Mouse (Mus musculus) spleen, adult 2 months (tissue): ENCODE data around the gene Zfp972. TPM values are rescaled to one million over a fixed set of nuclear protein-coding genes. Genes with fewer than 3 reads are reported as not detected.
"Not testable (repeated sequence)": the region's sequence is repeated elsewhere in the genome, so short reads cannot be mapped to it uniquely, and the experiment has no call there.

ENCODE experiments used
- DNase-seq, 2 experiments: peaks; one replicate each; pipeline versions ENCODE4 v3.0.0 to v3.0.0-alpha.2; 2012 to 2021; ENCODE audit warnings: low spot score in 2 of 2, low read depth in 1 of 2
- H3K27ac ChIP-seq: fragments of 200-500 bp; 2 replicates; pipeline ENCODE4 v1.5.1; 2012; ENCODE audit warnings: low read length, inconsistent platforms; ENCODE audit not compliant: insufficient read depth
- H3K27me3 ChIP-seq: fragments of 200-500 bp; 2 replicates; pipeline ENCODE4 v1.6.1; 2012; ENCODE audit warnings: mild to moderate bottlenecking, moderate library complexity, low read length, inconsistent platforms; ENCODE audit not compliant: control insufficient read depth, insufficient read depth
- H3K36me3 ChIP-seq: fragments of 200-500 bp; 2 replicates; pipeline ENCODE4 v1.6.1; 2012; ENCODE audit warnings: mild to moderate bottlenecking, low read length, inconsistent platforms; ENCODE audit not compliant: control insufficient read depth, insufficient read depth
- H3K4me1 ChIP-seq: fragments of 200-500 bp; 2 replicates; pipeline ENCODE4 v1.6.1; 2011; ENCODE audit warnings: inconsistent platforms; ENCODE audit not compliant: control insufficient read depth, insufficient read depth, insufficient read length
- H3K4me3 ChIP-seq: fragments of 200-500 bp; 2 replicates; pipeline ENCODE4 v1.5.1; 2011; ENCODE audit warnings: mild to moderate bottlenecking, inconsistent platforms; ENCODE audit not compliant: insufficient read depth, insufficient read length; ENCODE audit errors: extremely low read depth
- WGBS: fragments of 180-500 bp; shearing (Covaris S2); methylation state at CpG from one replicate; pipeline ENCODE4 v1.1.7; 2018; 5-methylcytosine and 5-hydroxymethylcytosine counted together
- polyA plus RNA-seq: library from polyadenylated mRNA; depleted of rRNA; stranded (reverse); fragments of >200 nt; gene quantifications from 2 replicates; pipeline ENCODE4 v1.2.3, GENCODE M21; 2012; rRNA removed

The Zfp972 gene
- polyA plus RNA-seq: not detected in 2 replicates

DNA sequence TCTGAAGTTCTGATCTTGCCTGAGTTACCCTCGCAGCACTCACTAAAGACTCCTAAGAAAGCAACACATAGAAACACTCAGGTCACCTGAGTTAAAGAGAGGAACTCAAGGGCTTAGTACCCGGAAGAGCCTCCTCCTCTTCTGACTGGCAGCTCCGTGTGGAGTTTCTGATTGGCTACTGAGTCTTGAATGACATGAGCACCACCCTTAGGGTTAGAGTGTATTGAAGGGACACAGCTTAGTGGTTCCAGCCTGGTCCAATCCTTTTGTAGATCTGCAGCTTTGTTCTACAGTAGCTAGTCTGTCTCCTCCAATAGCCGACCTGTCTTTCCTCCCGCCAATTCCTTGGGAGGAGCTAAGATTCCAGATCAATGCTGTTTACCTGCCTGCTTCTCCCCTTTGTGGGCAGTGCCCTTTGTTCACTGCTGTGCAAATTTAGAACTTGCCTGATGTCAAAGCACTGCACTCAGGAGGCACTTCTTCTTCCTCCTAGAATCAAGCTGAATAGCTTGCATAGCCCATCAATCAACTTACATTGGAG is at the start of gene Zfp972:
Gene Zfp972, minus strand, starts transcription at position 51 of the 541 bp plus-strand sequence.
- not testable (repeated sequence) for H3K4me1 ChIP-seq, H3K36me3 ChIP-seq, H3K27me3 ChIP-seq, H3K4me3 ChIP-seq, H3K27ac ChIP-seq, DNase-seq
- 64% methylated on average over 4 of the region's 5 CpGs for WGBS

DNA sequence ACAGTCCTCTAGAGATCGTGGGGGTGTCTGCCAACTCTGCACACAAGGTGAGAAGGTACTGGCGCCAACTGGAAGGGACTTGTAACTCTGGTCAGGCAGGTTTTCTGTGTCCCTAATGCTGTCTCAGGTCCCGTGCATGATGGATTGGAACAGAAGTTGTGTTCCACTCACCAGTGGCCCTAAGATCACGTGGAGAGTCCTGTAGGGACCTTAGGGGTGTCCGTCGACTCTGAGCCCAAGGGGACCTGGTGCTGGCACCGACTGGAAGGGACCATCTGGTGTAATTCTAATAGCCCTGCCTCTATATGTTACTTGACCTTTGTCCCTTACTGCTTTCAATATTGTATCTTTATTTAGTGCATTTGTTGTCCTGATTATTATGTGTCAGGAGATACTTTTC is 49.4 kb upstream of the Zfp972 start:
- not testable (repeated sequence) for DNase-seq, H3K27me3 ChIP-seq, H3K27ac ChIP-seq, H3K4me1 ChIP-seq, H3K36me3 ChIP-seq, H3K4me3 ChIP-seq
- WGBS: 81% methylated on average over 7 of the region's 7 CpGs

DNA sequence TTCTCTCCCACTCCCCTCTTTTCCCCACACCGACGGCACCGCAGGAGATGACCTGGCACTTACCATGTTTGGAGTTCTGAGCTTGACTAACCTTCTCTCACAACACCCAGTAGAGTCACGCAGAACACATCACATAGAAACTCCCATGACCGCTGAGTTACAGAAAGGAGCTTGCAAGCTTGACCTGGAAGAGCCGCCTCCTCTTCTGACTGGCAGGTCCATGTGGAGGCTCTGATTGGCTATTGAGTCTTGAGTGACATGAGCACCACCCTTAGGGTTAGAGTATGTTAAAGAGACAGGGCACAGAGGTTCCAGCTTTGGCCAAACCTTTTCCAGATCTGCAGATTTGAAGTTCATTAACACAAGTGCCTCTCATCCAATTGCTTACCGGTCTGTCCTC is 31.7 kb upstream of the Zfp972 start, which contains the start of gene Gm14326:
Gene Gm14326, minus strand, starts transcription at position 153 of the 400 bp plus-strand sequence.
- not testable (repeated sequence) for H3K27ac ChIP-seq, H3K36me3 ChIP-seq, H3K27me3 ChIP-seq, H3K4me1 ChIP-seq
- peak; percentile 1 to 65 for DNase-seq
- peak within 1 kb of the TSS; percentile 57 for H3K4me3 ChIP-seq
- WGBS: 2% methylated on average over 4 of the region's 7 CpGs

DNA sequence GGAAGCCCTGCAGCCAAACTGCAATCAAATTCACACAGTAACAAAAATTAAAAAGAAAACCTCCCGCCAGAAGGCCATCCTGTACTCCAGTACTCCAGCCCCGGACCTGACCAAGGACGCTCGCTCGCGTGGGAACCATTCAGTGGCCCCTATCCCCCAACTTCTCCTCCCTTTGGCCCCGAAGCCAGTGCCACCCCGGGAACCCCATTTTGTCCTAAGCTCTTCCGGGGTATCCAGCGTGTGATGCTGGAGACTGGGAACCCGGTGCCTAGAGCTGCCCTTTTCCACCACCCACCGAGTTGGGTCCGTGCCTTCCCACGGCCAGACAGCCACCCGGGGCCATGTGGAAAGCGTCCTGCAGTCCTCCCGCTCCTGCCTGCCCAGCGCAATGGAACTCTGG is 31.3 kb upstream of the Zfp972 start:
- DNase-seq, H3K27ac ChIP-seq, H3K27me3 ChIP-seq, H3K4me1 ChIP-seq, H3K36me3 ChIP-seq: not testable (repeated sequence)
- H3K4me3 ChIP-seq: peak overlapping the region; percentile 40
- under 1% methylated on average over 18 of the region's 18 CpGs for WGBS

DNA sequence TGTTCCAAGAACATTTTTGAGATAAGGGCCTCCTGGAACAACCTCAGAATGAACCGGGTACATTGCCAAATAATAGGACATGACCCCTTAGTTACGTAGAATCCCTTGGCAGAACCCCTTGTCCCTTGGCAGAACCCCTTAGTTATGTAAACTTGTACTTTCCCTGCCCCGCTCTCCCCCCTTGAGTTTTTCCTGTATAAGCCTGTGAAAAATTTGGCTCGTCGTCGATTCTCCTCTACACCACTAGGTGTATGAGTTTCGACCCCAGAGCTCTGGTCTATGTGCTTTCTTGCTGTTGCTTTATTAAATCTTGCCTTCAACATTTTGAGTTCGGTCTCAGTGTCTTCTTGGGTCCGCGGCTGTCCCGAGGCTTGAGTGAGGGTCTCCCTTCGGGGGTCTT is 22.1 kb downstream of the Zfp972 start:
- 89% methylated on average over 5 of the region's 12 CpGs for WGBS
- H3K4me1 ChIP-seq, H3K4me3 ChIP-seq, H3K36me3 ChIP-seq, H3K27ac ChIP-seq, H3K27me3 ChIP-seq, DNase-seq: not testable (repeated sequence)

DNA sequence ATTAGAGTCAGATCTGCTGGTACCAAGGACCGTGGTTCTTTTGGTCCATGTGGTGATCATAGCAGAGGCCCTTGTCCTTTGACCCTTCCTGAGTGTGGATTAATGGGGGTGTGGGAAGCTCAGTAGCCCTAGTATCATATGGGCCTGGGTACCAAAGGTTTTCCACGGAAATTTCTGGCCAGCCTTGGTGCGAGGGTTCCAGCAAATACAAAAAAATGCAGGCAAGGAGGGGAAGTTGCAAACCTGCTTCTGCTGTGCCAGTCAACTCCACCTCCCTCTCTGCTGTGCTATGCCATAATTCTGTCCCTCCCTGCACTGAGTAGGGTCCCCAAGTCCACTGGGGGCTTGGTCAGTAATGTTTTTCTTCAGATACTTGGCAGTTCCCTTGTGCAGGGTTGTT is 27.2 kb downstream of the Zfp972 start:
- H3K27me3 ChIP-seq, H3K4me1 ChIP-seq, DNase-seq, H3K36me3 ChIP-seq, H3K4me3 ChIP-seq, H3K27ac ChIP-seq: not testable (repeated sequence)
- 63% methylated on average over 2 of the region's 3 CpGs for WGBS

DNA sequence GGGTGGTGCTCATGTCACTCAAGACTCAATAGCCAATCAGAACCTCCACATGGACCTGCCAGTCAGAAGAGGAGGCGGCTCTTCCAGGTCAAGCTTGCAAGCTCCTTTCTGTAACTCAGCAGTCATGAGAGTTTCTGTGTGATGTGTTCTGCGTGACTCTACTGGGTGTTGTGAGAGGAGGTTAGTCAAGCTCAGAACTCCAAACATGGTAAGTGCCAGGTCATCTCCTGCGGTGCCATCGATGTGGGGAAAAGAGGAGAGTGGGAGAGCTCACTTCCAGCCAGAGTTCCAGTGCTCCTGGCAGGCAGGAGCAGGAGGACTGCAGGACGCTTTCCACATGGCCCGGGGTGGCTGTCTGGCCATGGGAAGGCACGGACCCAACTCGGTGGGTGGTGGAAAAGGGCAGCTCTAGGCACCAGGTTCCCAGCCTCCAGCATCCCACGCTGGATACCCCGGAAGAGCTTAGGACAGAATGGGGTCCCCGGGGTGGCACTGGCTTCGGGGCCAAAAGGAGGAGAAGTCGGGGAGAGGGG is 28.3 kb downstream of the Zfp972 start, which contains the start of gene Gm14327:
Gene Gm14327, plus strand, starts transcription at position 51 of the 533 bp plus-strand sequence.
- H3K27ac ChIP-seq, H3K4me3 ChIP-seq, H3K4me1 ChIP-seq, H3K27me3 ChIP-seq, H3K36me3 ChIP-seq, DNase-seq: not testable (repeated sequence)
- 53% methylated on average over 12 of the region's 13 CpGs for WGBS

DNA sequence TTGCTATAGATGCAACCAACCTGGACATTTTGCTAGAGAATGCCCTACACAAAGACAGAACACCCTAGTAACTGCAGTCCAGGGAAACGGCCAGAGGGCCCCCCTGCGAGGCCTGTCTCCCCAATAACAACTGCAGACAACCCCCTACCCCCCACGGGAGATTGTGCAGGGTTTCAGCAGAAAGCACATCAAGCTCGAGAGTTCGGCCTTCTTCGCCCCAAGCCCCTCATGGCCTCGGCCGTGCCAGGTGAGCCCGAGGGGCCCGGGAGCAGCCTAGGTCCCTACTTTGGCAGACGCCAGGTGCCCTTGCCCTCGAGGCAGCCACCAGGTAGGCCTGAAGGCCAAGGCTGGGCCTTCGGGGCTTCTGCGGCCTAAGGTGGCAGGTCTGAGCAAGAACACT is 37.7 kb downstream of the Zfp972 start:
- DNase-seq, H3K36me3 ChIP-seq, H3K4me1 ChIP-seq, H3K27me3 ChIP-seq, H3K4me3 ChIP-seq, H3K27ac ChIP-seq: not testable (repeated sequence)
- 93% methylated on average over 14 of the region's 14 CpGs for WGBS

DNA sequence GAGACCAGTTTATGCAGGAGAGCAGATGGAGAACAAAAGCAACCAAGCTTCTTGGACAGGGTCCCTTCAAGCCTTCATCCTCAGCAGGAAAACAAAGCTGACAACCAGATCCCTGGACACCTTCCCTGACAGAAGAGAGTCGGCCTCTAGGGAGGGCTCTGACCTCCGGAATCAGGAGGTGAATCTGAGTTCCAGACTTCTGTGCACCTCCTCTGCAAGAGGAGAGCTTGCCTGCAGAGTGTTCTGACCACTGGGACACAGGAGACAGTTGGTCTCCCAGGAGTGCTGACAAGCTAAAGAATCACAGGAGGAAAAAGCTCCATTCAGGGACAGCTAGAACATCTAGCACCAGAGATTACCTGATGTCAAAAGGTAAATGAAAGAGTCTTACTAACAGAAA is 63.2 kb downstream of the Zfp972 start:
- not testable (repeated sequence) for H3K27me3 ChIP-seq, H3K36me3 ChIP-seq, H3K4me3 ChIP-seq, H3K4me1 ChIP-seq, DNase-seq, H3K27ac ChIP-seq
- 85% methylated on average over 2 of the region's 2 CpGs for WGBS
